22 mouse cellular contexts compared by ENCODE assay signal in genomic region chr5:141074457-141074856, GRCm38 (mm10).
"Had no signal": no experiment of that assay in that cellular context is flagged by ENCODE, and none has a peak within 500 bp of the region (broad histone marks: within the 10 kb centered on the region; RNA-seq: fewer than 3 reads in every experiment).

No protein-coding gene starts in this region.

- H3K9ac ChIP-seq: intestine, embryonic 15.5 days; kidney, embryonic 15.5 days; limb, embryonic 12.5 days; limb, embryonic 15.5 days; liver, embryonic 14.5 days; liver, postnatal 0 days; lung, embryonic 14.5 days; midbrain, embryonic 12.5 days; midbrain, embryonic 15.5 days; neural tube, embryonic 12.5 days; neural tube, embryonic 15.5 days had no signal

- H3K4me3 ChIP-seq: intestine, embryonic 15.5 days; kidney, embryonic 15.5 days; limb, embryonic 12.5 days; limb, embryonic 15.5 days; midbrain, embryonic 12.5 days; midbrain, embryonic 15.5 days; neural tube, embryonic 12.5 days; neural tube, embryonic 15.5 days had no signal

- H3K4me1 ChIP-seq: intestine, embryonic 15.5 days; limb, embryonic 15.5 days; midbrain, embryonic 12.5 days; neural tube, embryonic 12.5 days; neural tube, embryonic 15.5 days had no signal

- DNase-seq: kidney, adult 11 months; kidney, adult 8-10 months; kidney, postnatal 10 days; kidney, postnatal 4 days; left cerebral cortex, postnatal 4 days; liver, postnatal 0 days; lung, embryonic 14.5 days; right cerebral cortex, adult 18-20 months; right cerebral cortex, postnatal 14 days; right cerebral cortex, postnatal 4 days; thymus, postnatal 25 days had no signal

- H3K27me3 ChIP-seq: intestine, embryonic 15.5 days; limb, embryonic 12.5 days; limb, embryonic 15.5 days; midbrain, embryonic 12.5 days; midbrain, embryonic 15.5 days; neural tube, embryonic 12.5 days; neural tube, embryonic 15.5 days had no signal

- H3K27ac ChIP-seq: intestine, embryonic 15.5 days; kidney, embryonic 15.5 days; limb, embryonic 12.5 days; limb, embryonic 15.5 days; liver, embryonic 14.5 days; macrophage; midbrain, embryonic 12.5 days; midbrain, embryonic 15.5 days; neural tube, embryonic 12.5 days; neural tube, embryonic 15.5 days; stomach, postnatal 0 days had no signal

- H3K36me3 ChIP-seq: intestine, embryonic 15.5 days; kidney, embryonic 15.5 days; limb, embryonic 12.5 days; limb, embryonic 15.5 days; midbrain, embryonic 12.5 days; midbrain, embryonic 15.5 days; neural tube, embryonic 12.5 days; neural tube, embryonic 15.5 days had no signal
